Mouse (Mus musculus) frontal cortex, adult (tissue): ENCODE results near the gene Piezo1.
A peak's percentile ranks its signal among the peaks of the same experiment; 100 is the strongest.

Experiments used
- ATAC-seq: cut with Nextera tagmentation; 2 replicates; pipeline ENCODE4 v1.9.2; 2017; ENCODE audit warnings: mild to moderate bottlenecking, moderate library complexity, mixed read lengths; ENCODE audit not compliant: low TSS enrichment

The Piezo1 gene

DNA sequence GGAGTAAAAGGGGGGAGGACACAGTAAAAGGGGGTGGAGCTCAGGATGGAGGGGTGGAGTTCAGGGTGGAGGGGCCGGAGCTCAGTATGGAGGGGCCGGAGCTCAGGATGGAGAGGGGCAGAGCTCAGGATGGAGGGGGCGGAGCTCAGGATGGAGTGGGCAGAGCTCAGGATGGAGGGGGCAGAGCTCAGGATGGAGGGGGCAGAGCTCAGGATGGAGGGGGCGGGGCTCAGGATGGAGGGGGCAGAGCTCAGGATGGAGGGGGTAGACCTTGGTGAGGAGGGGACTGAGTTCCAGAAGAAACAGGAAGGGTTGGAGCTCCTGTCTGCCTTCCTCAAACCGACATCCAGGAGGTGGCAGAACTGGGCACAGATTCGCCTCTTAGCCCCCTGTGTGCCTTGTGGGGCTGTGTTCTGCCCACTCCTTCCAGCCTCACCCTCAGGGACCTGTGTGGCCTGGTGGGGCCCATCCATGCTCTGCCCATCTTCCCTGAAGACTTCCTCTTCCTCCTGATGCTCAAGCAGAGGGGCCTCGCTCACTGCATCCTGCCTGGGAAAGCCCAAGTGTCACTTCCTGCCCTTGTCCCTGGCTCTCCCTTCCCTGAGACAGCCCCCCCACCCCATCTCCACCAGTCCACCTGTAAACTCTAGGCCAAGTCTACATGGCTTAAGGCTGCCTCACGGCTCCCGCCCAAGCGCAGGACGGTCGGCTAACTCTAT lies 54.0 kb downstream of the Piezo1 start:
- ATAC-seq: no peak

DNA sequence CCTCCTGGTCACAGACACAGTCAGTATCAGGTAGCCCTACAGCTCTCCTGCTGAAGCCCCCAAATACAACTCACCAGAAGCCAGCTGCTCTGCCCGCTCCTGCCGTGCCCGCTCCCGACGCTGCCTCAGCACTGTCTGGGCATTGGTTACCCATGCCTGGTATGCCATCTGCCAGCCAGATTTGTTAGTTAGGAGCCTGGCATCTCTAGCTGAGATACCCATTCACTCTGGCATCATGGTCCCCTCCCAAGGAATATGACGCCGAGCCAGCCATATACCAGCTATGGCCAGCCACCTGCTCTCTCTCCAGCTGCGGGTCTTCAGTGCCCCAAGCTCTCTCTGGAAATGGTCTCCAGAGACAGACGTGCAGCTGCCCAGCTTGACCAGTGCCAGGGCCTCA lies 62.7 kb downstream of the Piezo1 start:
- ATAC-seq: no peak

DNA sequence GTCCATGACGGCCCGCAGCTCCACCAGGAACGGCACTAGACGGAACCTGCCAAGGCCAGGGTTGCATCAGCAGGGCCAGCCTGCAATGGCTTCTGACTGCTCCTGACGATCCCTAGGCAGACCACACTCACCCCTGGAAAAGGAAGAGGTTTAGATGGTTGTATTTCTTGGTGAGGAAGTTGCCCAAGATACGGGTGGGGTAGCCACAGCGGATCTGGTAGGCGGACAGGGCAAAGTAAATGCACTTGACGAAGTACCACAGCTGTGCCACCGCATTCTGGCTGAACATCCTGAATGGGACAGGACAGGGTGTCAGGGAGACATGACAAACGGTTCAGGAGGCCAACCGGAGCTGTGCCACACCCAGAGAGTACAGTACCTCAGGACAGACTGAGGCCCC lies 66.3 kb downstream of the Piezo1 start:
- no peak for ATAC-seq

DNA sequence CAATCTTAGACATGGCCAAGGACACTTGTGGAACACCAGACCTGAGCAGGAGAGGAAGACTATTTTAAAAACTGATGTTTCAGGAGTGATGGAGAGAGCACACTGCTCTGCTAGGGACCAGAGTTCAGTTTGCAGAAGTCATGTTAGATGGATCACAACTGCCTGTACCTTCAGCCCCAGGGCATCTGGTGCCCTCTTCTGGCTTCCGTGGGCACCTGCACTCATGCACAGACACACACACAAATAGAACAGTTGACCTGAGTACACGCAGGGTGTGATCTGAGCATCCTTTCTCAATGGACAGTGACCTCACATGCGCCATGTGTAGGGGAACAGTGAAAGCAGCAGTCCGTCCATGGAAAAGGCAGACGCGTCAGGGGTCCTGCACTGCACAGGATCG lies 67.3 kb downstream of the Piezo1 start:
- no peak for ATAC-seq

DNA sequence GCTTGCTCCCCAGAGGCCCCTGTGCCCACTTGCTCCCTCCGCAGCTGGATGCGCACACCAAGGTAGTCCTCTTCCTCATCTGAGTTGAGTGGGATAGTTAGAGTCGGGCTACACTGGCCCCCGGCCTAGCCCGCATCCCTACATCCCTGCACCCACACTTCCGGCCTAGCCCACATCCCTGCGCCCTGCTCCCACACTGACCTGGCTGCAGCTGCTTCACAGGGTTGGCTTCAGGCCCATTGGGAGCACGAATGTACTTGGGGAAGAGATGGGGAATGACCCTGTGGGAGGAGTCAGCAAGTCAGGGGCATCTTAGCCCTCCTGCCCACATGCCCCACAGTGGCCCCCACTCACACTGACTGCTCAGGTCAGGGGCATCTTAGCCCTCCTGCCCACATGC lies 68.7 kb downstream of the Piezo1 start:
- ATAC-seq: no peak

DNA sequence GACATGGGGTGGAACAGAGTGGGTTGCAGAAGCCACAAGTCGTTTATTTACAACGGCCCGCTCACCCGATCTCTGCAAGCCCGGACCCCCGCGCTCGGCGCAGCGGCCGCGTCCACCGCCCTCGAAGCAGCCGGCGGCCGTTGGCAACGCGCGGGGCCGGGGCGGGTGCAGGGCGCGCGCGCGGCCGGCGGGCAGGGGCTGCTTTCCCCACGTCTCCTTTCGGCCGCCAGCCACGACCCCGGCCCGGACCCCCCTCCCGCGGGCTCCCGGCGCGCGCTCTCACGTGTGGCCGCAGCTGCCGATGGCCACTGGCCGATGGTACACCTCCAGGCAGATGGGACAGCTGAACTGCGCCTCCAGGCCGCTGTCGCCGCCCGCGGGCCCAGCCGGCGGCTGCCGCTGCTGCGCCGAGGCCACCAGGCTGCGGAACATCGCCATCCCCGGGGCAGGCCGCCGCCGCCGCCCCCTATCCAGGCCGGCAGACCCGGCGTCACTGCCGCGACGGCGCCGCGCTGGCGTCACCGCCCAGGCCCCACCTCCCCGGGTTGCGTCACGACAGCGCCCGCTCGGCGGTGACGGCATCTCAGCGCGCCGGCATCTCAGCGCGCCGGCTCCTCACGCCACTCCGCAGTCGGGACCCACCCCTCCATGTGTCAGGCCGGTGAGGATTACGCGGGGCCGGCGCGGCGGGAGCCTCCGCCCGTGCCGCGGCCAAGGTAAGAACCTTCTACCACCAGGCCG lies 75.4 kb downstream of the Piezo1 start, which contains the start of the genes Rnf166 and Ctu2:
TSS of gene Rnf166 (minus strand) at position 485 of the 741 bp plus-strand sequence.
TSS of gene Ctu2 (plus strand) at position 564 of the 741 bp plus-strand sequence.
- ATAC-seq: peak; percentile 72

DNA sequence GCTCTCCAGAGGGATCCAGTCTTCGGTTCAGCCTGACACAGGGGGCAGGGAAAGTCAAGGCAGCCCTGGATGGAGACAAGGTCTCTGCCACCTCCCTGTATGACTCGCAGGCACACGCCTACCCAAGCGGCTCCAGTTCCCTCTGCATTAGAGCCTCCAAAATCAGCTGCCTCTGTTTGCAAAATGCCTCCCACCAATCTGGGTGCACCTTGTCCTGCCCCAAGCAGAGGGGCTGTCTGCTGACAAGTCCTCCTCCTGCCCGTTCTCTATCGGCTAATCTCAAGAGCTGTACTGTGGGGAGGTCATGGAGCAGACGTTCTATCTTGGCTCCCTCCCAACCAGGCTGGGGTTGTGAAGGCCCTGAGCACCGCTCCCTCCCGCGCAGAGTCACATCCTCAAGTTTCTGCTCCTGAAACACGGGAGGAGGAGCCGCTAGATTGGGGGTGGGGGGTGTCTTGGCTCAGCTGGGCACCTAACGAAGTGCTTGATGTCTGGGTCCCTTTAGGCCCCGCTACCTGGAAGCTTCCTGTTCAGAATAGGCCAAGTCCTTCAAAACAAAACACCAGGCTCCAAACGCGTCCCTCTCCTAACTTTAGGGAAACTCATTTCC lies 76.1 kb downstream of the Piezo1 start:
- peak; percentile 22 for ATAC-seq

DNA sequence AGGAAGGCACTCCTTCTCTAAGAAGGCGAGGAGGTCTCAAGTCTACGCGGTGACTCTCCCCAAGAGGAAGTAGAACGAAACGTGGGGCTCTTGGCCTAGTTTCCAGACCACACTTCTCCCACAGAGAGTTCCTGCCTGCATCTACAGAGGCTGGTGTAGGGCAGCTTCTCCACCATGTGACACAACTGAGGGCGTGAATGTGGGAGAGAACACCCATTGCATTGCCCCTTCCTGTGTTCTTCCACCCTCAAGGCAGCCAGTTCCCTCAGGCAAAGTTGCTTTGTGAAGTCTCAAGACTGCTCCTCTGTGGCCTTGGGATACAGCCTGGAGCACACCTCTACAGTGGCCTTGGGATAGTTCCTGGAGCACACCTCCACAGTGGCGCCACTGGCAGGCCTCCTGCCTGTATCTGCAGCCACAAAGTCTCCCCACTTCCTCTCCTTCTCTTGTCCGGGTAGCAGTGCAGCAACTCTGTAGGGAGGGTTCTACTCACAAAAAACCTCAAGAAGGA lies 77.2 kb downstream of the Piezo1 start:
- ATAC-seq: peak; percentile 22; the same call in 1 of the 2 replicates

DNA sequence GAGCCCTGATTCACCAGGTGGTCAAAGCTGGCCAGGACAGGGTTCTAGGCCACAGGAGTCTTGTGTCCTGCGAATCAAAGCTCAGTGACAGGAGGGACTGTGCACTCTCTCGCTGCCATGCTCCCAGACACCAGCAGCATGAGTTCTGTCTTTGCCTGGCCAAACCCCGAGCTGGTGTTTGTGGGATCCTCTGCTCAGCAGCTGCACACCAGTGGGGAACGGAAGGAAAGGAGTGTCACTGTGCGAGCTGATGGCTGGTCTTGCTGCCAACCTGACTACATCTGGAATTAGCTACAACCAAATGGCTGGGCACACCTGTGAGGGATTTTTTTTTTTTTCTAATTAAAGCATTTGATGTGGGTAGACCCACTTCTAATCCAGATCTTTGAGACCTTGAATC lies 80.4 kb downstream of the Piezo1 start:
- no peak for ATAC-seq

DNA sequence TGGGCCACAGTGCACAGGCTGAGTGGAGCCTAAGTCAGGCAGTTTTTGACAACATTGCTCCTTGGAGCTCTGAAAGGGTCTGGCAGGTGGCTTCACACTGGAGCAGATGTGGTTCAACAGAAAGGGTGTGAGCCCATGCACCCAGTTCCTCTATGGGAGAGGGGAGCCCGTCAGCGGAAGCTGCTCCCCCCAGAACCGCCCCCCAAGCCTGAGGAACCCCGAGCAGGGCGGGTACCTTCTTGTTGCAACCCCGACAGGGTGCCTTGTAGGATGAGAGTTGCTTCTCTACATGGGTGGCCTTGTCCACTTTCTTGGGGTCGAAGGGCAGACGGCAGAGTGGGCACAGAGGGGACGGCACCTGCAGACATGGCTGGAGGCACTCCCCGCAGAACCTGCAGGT lies 81.2 kb downstream of the Piezo1 start:
- ATAC-seq: no peak

DNA sequence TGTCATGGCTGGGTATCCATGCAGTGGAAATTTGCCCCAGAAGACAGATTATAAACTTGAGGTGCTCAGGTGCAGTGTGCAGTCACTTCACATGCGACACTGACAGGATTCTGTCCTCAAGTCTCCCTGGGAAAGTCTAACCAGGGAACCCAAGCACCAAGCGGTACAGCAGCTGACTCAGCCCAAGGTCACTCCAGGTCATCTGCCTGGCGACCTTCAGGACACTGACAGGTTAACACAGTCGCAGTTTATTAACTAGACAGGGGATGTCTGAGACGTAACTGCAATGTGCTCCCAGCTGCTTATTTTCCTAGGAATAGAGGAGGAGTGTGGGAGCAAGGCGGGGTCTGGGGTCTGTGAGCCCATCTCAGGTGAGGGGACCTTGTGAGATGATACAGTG lies 81.7 kb downstream of the Piezo1 start:
- no peak for ATAC-seq

DNA sequence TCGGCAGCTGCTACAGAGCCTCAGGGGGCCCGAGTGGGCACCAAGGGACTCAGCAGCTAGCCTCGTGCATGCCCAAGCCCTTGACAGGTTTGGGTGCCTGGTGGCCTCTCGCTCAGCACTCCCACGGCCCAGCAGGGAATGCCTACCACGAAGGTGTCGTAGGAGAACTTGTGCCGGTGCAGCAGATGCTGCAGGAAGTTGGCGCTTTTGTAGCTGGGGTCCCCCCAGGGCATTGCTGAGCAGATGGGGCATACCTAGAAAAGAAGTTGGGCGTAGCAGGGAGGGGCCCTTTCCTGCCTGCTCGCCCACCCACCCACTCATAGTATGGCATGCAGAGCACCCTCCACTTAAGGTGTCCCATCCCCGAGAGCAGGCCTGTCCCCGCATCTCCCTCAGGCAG lies 83.3 kb downstream of the Piezo1 start:
- ATAC-seq: no peak

DNA sequence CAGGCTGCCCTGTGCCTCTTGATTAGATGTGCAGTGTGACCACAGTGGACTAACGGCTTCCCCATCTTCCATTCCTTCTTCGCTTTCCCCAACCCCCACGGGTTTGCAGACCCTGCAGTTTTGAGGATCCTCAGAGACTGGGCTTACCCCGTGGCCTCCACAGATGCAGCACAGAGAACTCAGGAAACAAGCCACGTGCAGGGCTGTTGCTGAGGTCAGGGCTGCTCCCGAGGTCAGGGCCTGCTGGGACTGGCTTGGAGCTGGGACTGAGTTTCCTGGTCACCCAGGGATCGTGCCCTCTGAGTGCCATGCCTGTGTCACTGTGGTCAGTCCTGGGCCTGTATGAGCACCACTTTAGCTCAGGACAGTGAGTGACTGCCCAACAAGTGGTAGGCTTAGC lies 86.1 kb downstream of the Piezo1 start:
- ATAC-seq: no peak

DNA sequence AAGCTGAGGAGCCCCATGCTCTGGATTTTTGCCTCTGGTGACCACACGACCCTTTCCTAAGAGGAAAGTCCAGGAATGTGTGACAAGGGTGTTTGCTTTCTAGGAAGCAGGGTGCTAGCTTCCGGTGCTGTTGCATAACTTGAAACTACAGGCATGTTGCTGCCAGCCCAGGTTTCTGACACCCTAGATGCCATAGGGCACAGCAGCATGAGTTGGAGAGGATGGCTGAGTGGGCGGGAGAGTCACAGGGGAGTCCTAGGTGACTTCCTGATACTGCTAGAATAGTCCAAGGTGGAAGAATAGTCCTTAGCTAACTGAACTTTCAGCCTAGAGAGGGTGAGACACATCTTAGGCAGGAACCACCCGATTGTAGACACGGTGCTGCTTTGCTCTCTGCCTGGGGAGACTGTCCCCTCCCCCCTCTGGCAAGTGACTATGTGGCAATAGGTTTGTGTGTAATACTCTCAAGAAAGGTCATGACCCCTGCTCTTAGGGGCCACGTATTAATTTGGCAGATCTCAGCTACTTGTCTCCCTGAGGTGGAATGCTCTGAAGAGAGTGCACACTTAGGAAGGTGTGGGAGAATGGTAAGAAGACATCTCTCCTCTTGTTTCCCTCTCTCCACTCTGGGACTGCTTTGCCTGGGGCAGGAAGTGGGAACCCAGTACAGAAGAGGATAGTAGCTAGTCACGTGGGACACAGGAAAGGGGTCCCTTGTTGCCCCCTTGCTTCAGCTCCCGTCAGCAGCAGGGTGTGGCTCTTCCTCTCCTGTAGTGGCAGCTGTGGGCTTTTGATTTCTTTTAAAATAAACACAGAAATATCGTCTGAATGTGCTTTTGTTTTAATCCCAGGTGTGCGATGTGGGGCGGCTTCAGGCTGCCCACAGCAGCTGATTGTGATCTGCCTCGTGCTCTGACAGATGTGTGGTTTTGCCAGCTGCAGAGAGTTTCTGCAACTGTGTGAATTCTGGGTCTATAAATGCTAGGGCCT lies 87.2 kb downstream of the Piezo1 start:
- ATAC-seq: no peak

DNA sequence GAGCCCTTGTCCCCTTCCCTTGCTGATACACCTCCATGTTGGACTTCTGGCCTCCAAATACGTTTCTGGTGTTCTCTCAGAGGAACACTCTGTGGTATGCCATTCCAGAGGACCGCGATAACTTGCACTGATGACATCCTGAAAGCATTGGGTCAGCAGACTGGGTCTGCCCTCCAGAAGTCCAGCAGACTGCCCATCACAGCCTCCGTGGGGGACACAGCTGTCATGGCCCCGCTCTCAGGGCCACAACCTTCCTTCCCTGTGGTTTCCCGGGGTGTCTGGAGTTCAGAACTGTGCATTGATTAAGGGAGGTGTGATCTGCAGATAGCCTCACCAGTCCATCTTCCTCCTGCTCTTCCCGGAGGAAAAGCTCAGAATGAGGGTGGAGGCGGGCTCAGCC lies 88.6 kb downstream of the Piezo1 start:
- ATAC-seq: no peak

DNA sequence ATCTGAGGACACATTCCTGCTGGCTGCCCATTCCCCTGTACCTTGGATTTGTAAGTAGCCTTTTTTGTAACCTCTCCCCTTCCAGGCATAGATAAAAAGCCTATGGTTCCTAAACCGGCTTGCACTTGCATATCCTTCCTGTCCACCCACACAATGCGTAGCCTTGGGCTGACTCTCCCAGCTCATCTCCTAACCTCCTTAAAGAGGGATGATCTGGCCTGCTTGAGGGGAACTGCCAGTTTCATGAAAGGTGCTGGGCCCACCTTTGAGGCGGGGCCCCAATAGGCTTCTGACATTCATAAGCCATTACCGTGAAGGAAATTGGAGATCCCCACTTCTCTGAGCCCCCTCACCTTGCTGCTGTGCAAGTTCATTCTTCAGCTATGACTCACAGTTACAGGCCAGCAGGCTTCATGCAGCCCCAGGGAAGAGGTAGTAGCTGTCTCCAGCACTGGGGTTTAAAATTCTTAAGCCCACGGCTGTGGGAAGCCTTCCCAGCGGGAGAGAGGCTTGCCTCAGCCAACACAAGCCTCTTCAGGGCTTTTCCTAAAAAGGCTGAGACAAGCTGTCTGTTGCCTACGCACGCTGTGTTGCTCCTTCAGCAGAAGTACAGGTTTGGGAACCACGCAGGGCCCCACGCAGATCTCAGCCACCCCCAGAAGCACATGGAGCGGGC lies 89.5 kb downstream of the Piezo1 start:
- ATAC-seq: peak; percentile 84

DNA sequence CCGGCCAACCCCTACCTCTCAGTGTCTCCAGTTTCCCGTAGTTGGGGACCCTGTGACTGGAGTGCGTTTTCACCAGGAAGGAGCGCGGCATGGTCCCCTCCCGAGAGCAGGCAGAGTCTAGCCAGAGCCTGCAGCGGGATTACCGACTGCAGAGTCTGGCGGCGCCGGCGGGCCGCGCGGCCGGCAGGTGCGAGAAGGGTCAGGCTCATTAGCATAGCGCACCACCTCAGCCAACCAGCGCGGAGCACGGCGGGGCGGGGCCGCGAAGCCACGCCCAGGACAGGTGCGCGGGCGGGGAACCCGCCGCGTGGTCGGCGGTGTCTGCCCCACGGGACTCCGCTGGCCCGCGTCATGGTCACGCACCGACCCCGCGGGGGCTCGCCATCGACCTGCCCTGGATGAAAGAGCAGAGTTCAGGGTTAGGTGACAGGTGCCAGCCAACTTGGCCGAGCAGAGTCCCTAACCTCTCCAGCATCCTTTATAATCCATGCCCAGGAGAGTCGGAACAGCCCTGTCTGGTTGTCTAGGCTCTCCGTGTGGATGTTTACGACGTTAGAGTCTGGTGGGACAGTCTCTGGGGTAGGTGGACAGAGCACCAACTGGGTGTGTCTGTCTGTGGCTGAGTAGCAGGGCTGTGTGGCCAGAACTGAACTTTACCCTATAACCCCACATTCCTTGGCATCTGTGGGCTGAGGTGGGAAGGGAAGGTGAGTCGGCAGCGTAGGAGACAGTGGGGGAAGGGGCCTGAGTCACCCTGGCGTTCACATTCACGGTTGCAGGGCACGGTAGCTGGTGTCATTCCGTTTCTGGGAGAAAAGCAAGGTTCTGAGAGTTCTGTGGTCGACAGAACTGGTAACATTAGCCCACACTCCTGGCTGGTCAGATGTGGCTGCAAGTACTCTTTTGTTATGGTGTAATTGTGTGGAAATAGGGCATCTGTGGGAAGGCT lies 90.3 kb downstream of the Piezo1 start, which contains the start of gene Snai3:
TSS of gene Snai3 (minus strand) at position 210 of the 949 bp plus-strand sequence.
- peak; percentile 7; the same call in 1 of the 2 replicates for ATAC-seq

DNA sequence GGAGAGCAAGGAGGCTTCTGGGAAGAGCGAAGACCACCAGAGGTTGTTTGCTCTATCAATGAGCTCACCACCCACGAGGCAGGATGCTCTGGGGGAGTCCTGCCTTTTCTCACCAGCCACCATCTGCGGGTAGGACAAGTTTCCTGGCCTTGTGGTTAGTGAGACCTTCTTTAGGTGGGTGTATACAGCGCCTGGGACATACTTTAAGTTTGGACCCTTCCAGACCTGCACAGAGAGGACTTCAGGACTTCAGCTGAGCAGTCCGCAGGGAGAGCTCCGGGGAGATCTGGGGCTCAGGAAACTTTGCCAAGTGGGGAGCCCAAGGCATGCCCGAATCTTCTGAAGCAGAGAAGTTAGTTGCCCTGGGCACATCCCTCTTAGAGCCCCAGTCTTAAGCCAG lies 91.1 kb downstream of the Piezo1 start:
- no peak for ATAC-seq

DNA sequence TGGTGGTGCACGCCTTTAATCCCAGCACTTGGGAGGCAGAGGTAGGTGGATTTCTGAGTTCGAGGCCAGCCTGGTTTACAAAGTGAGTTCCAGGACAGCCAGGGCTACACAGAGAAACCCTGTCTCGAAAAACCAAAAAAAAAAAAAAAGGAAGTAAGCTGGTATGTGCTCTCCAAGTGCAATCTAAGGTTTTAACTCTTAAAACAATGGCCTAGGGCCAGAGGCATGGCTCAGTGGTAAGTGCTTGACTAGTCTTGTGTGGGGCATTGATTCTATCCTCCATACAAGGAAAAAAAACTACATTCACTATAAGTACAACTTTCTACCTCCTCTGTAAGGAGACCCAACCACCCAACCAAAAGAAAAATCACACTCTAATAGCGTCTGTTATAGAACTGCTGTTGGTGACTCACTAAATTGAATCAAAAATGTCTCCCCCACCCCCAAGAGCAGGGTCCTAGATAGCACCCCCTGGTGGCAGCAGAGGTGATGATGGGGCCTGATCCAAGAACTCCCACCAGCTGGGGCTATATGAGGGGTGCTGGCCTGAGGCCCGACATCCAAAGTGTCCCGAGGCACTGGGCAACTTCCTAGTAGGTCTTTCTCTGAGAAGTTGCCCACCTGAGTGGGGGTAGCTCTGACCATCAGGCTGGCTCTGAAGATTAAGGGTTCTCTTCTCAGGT lies 91.8 kb downstream of the Piezo1 start:
- ATAC-seq: no peak
